Mouse (Mus musculus) liver, postnatal 0 days (tissue): ENCODE data around the gene B4galt1.

Experiments
- CTCF ChIP-seq: sonication (generic); IDR thresholded peaks from 2 replicates; pipeline ENCODE4 v1.5.1; 2016; ENCODE audit warnings: antibody characterized with exemption, low read depth
- EP300 ChIP-seq: IDR thresholded peaks from 2 replicates; pipeline ENCODE4 v1.6.1; 2016; ENCODE audit warnings: antibody characterized with exemption, low read depth, mild to moderate bottlenecking

GRCm38 (mm10) chr4:40774279-40775259, 79.2 kb downstream of the B4galt1 start:
- peak; percentile 97 for TF ChIP-seq CTCF
- no peak for TF ChIP-seq EP300
